In genomic region chr9:49617216-49617615, GRCm38 (mm10) we compare ENCODE assay signal across 7 mouse cellular contexts.
DNase-seq lines count a peak whose midpoint lies in the region; ATAC-seq lines count a peak whose summit lies in the region.

No protein-coding gene starts in this region.

- H3K27ac ChIP-seq in kidney, embryonic 14.5 days (ENCODE audit: low read depth, low read length) = no peak overlapping the region
- H3K27ac ChIP-seq in limb, embryonic 10.5 days = no peak overlapping the region

- H3K9ac ChIP-seq in kidney, embryonic 14.5 days (ENCODE audit: low read depth, low read length) = no peak overlapping the region

- H3K36me3 ChIP-seq in kidney, embryonic 14.5 days (ENCODE audit: control insufficient read depth, insufficient read depth, low read length) = no peaks in the 10 kb centered on the region; the same call in 1 of the 2 replicates
- no peaks in the 10 kb centered on the region for H3K36me3 ChIP-seq in limb, embryonic 10.5 days

- H3K4me1 ChIP-seq in kidney, embryonic 14.5 days (ENCODE audit: control insufficient read depth, insufficient read depth, low read length) = no peaks in the 10 kb centered on the region
- no peaks in the 10 kb centered on the region for H3K4me1 ChIP-seq in limb, embryonic 10.5 days

- WGBS in kidney, embryonic 14.5 days = 15% methylated on average over 3 of the region's 3 CpGs
- 19% methylated on average over 3 of the region's 3 CpGs for WGBS in limb, embryonic 10.5 days

- no peaks in the 10 kb centered on the region for H3K27me3 ChIP-seq in kidney, embryonic 14.5 days (ENCODE audit: control insufficient read depth, insufficient read depth, low read length)
- no peaks in the 10 kb centered on the region for H3K27me3 ChIP-seq in limb, embryonic 10.5 days (ENCODE audit: low read depth, poor library complexity, severe bottlenecking)

- DNase-seq in kidney, adult 18-20 months = peak; percentile 28
- peak; percentile 66 for DNase-seq in ES-CJ7 (ENCODE audit: low read depth, low spot score)
- peak; percentile 24 to 37 for DNase-seq in adrenal gland, adult 18-20 months (ENCODE audit: low spot score in 2 of 2)
- peak; percentile 50 to 88 for DNase-seq in frontal cortex, adult 2 months (ENCODE audit: extremely low spot score in 1 of 2, low spot score in 1 of 2)
- DNase-seq in limb, embryonic 10.5 days (ENCODE audit: low spot score) = peak; percentile 43

- H3K4me2 ChIP-seq in kidney, embryonic 14.5 days (replicated peaks; ENCODE audit: low read depth, low read length) = no peak overlapping the region

- H3K4me3 ChIP-seq in kidney, embryonic 14.5 days (ENCODE audit: low read length) = no peak overlapping the region
- H3K4me3 ChIP-seq in limb, embryonic 10.5 days = no peak overlapping the region

- no peaks in the 10 kb centered on the region for H3K9me3 ChIP-seq in kidney, embryonic 14.5 days (ENCODE audit: control insufficient read depth, low read length)
- H3K9me3 ChIP-seq in limb, embryonic 10.5 days (replicated peaks) = no peaks in the 10 kb centered on the region

- no peak for ATAC-seq in kidney, embryonic 14.5 days (ENCODE audit: low FRiP score, low TSS enrichment)
- no peak for ATAC-seq in activated CD4-positive, CD25-positive, alpha-beta regulatory T cell, adult 4 months
